In the genomic region with DNA sequence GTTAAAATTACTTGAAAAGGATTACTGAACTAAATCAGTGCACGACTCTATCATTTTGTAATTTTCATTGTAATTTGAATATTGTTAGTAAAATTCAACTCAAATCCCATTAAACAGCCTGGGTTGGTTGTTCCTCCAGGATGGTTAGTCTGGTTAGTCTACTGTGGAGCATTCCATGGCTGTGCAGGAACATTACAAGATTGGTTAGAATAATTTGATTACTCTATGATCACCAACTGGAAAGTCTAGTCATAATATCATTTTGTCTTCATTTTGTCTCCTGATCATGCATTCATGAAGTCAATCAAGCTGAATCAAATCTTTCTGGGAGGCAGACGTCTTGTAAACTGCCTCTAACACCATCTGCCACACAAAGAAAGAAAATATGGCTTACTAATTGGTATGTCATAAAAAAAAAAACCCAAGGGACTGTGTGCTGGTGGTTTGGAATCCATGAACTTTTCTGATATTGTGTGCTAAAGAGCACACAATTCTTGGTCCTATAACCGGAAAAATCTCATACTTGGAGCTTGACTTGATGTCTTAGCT, we compare ENCODE assay signal across 25 mouse cellular contexts.
"Had no signal": no experiment of that assay in that cellular context is flagged by ENCODE, and none has a peak within 500 bp of the region (broad histone marks: within the 10 kb centered on the region; RNA-seq: fewer than 3 reads in every experiment).

No protein-coding gene starts in this region.

- H3K9me3 ChIP-seq: heart, embryonic 10.5 days; heart, embryonic 12.5 days; hindbrain, embryonic 10.5 days; hindbrain, embryonic 12.5 days; intestine, embryonic 15.5 days; limb, embryonic 13.5 days; limb, embryonic 15.5 days; liver, embryonic 12.5 days had no signal

- DNase-seq: gastrocnemius, postnatal 25 days; heart, adult 18-20 months; heart, postnatal 10 days; heart, postnatal 4 days; kidney, adult 18-20 months; kidney, adult 8-10 months; kidney, postnatal 10 days; kidney, postnatal 25 days; kidney, postnatal 4 days; left cerebral cortex, postnatal 4 days had no signal

- H3K4me1 ChIP-seq: heart, embryonic 10.5 days; heart, embryonic 12.5 days; hindbrain, embryonic 10.5 days; hindbrain, embryonic 12.5 days; intestine, embryonic 15.5 days; limb, embryonic 13.5 days; limb, embryonic 15.5 days; liver, embryonic 12.5 days had no signal

- H3K4me2 ChIP-seq: heart, embryonic 12.5 days; hindbrain, embryonic 12.5 days; hindbrain, embryonic 14.5 days; intestine, embryonic 15.5 days; limb, embryonic 13.5 days; limb, embryonic 15.5 days; liver, embryonic 12.5 days had no signal

- H3K27ac ChIP-seq: heart, embryonic 10.5 days; hindbrain, embryonic 10.5 days; hindbrain, embryonic 12.5 days; hindbrain, embryonic 14.5 days; intestine, embryonic 15.5 days; layer of hippocampus, adult 2 months; left cerebral cortex, adult 2 months; limb, embryonic 13.5 days; limb, embryonic 15.5 days; liver, embryonic 12.5 days; liver, embryonic 14.5 days had no signal

- H3K36me3 ChIP-seq: heart, embryonic 10.5 days; heart, embryonic 12.5 days; hindbrain, embryonic 10.5 days; hindbrain, embryonic 12.5 days; intestine, embryonic 15.5 days; limb, embryonic 13.5 days; limb, embryonic 15.5 days; liver, embryonic 12.5 days had no signal

- H3K27me3 ChIP-seq: heart, embryonic 12.5 days; hindbrain, embryonic 12.5 days; intestine, embryonic 15.5 days; limb, embryonic 13.5 days; limb, embryonic 15.5 days; liver, embryonic 12.5 days had no signal

- H3K4me3 ChIP-seq: heart, embryonic 10.5 days; heart, embryonic 12.5 days; hindbrain, embryonic 10.5 days; hindbrain, embryonic 12.5 days; intestine, embryonic 15.5 days; layer of hippocampus, adult 2 months; left cerebral cortex, adult 2 months; limb, embryonic 13.5 days; limb, embryonic 15.5 days; liver, embryonic 12.5 days had no signal

- H3K9ac ChIP-seq: heart, embryonic 12.5 days; hindbrain, embryonic 12.5 days; hindbrain, embryonic 14.5 days; intestine, embryonic 15.5 days; limb, embryonic 13.5 days; limb, embryonic 15.5 days; liver, embryonic 12.5 days; liver, embryonic 14.5 days had no signal

- ATAC-seq: hindbrain, embryonic 16.5 days; inflammation-experienced regulatory T-cells, adult 6 months; intestine, embryonic 15.5 days; intestine, postnatal 0 days; liver, embryonic 12.5 days had no signal
